Mouse (Mus musculus): ENCODE measurements around the gene Tarbp2. TPM values are rescaled to one million over a fixed set of nuclear protein-coding genes. Genes with fewer than 3 reads are reported as not detected.

Tarbp2 gene
- total and polyA plus RNA-seq, 2 experiments from 2014 or later = 78.4 to 107 TPM

GRCm38 (mm10) chr15:102503924-102504782, 13.8 kb upstream of the Tarbp2 start:
- ATAC-seq (ENCODE audit: low FRiP score) = no peak
- DNase-seq (ENCODE audit: low spot score) = no peak
- peaks cover 67% of the 10 kb centered on the region for H3K36me3 ChIP-seq (ENCODE audit: insufficient read depth, low read length)
- no peak overlapping the region for H3K9ac ChIP-seq (replicated peaks; ENCODE audit: low read length, poor library complexity, severe bottlenecking)
- H3K27me3 ChIP-seq (ENCODE audit: insufficient read depth, low read length) = no peaks in the 10 kb centered on the region
- no peak overlapping the region for H3K27ac ChIP-seq (ENCODE audit: low read depth, low read length)
- 89% methylated on average over 9 of the region's 9 CpGs for WGBS
- H3K4me2 ChIP-seq (ENCODE audit: low read depth, low read length, poor library complexity, severe bottlenecking) = no peak overlapping the region
- H3K4me3 ChIP-seq (ENCODE audit: low read depth, low read length) = no peak overlapping the region
- H3K9me3 ChIP-seq (ENCODE audit: low read length) = no peaks in the 10 kb centered on the region
- TF ChIP-seq CTCF (IDR thresholded peaks at IDR 0.05) = no peak
- no peaks in the 10 kb centered on the region for H3K4me1 ChIP-seq (ENCODE audit: insufficient read depth, low read length)

GRCm38 (mm10) chr15:102505073-102505769, 12.8 kb upstream of the Tarbp2 start:
- WGBS = 77% methylated on average over 12 of the region's 12 CpGs
- ATAC-seq (ENCODE audit: low FRiP score) (no peak), DNase-seq (ENCODE audit: low spot score) (no peak)
- Histone ChIP-seq H3K9ac (replicated peaks; ENCODE audit: low read length, poor library complexity, severe bottlenecking) (no peak overlapping the region), H3K36me3 (ENCODE audit: insufficient read depth, low read length) (peaks cover 57% of the 10 kb centered on the region), H3K27me3 (ENCODE audit: insufficient read depth, low read length) (no peaks in the 10 kb centered on the region), H3K4me3 (ENCODE audit: low read depth, low read length) (no peak overlapping the region), H3K4me1 (ENCODE audit: insufficient read depth, low read length) (no peaks in the 10 kb centered on the region), H3K4me2 (ENCODE audit: low read depth, low read length, poor library complexity, severe bottlenecking) (no peak overlapping the region), H3K9me3 (ENCODE audit: low read length) (no peaks in the 10 kb centered on the region), H3K27ac (ENCODE audit: low read depth, low read length) (no peak overlapping the region)
- no peak for TF ChIP-seq CTCF (IDR thresholded peaks at IDR 0.05)

DNA sequence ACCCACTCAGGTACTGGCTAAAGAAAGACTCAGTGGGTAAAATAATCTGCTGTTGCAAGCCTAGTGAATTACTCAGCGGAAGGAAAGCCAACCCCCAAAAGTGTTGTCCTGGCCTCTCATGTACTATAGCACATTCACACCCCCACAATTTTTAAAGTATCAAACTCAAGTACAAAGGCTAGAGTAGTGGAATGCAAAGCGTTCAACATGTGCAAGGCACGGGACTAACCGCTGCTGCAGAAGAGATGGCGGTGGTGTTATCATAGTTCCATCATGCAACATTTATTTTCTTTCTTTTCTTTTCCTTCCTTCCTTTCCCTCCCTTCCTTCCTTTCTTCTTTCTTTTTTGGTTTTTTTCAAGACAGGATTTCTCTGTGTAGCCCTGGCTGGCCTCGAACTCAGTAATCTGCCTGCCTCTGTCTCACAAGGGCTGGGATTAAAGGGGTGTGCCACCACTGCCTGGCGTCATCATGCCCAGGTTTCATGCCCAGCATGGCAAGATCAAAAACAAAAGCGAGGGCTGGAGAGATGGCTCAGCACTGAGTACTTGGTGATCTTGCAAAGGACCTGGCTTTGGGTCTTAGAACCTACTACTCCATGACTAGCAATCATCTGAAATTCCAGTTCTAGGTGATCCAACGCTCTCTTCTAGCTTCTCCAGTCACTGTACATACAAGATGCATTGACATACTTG, 12.1 kb upstream of the Tarbp2 start:
- no peaks in the 10 kb centered on the region for H3K27me3 ChIP-seq (ENCODE audit: insufficient read depth, low read length)
- H3K9me3 ChIP-seq (ENCODE audit: low read length) = no peaks in the 10 kb centered on the region
- no peak overlapping the region for H3K4me2 ChIP-seq (ENCODE audit: low read depth, low read length, poor library complexity, severe bottlenecking)
- DNase-seq (ENCODE audit: low spot score) (no peak), ATAC-seq (ENCODE audit: low FRiP score) (no peak)
- H3K27ac ChIP-seq (ENCODE audit: low read depth, low read length) = no peak overlapping the region
- no peaks in the 10 kb centered on the region for H3K4me1 ChIP-seq (ENCODE audit: insufficient read depth, low read length)
- no peak for TF ChIP-seq CTCF (IDR thresholded peaks at IDR 0.05)
- no peak overlapping the region for H3K9ac ChIP-seq (replicated peaks; ENCODE audit: low read length, poor library complexity, severe bottlenecking)
- 82% methylated on average over 9 of the region's 9 CpGs for WGBS
- no peak overlapping the region for H3K4me3 ChIP-seq (ENCODE audit: low read depth, low read length)
- peaks cover 50% of the 10 kb centered on the region for H3K36me3 ChIP-seq (ENCODE audit: insufficient read depth, low read length)

GRCm38 (mm10) chr15:102506464-102506830, 11.5 kb upstream of the Tarbp2 start:
- Histone ChIP-seq H3K27ac (ENCODE audit: low read depth, low read length) (no peak overlapping the region), H3K9ac (replicated peaks; ENCODE audit: low read length, poor library complexity, severe bottlenecking) (no peak overlapping the region), H3K4me2 (ENCODE audit: low read depth, low read length, poor library complexity, severe bottlenecking) (no peak overlapping the region), H3K9me3 (ENCODE audit: low read length) (no peaks in the 10 kb centered on the region), H3K27me3 (ENCODE audit: insufficient read depth, low read length) (no peaks in the 10 kb centered on the region), H3K36me3 (ENCODE audit: insufficient read depth, low read length) (peaks cover 44% of the 10 kb centered on the region), H3K4me3 (ENCODE audit: low read depth, low read length) (no peak overlapping the region), H3K4me1 (ENCODE audit: insufficient read depth, low read length) (peaks cover 4% of the 10 kb centered on the region; the same call in 1 of the 2 replicates)
- DNase-seq (ENCODE audit: low spot score) = no peak
- WGBS = 54% methylated on average over 2 of the region's 2 CpGs
- ATAC-seq (ENCODE audit: low FRiP score) = no peak
- no peak for TF ChIP-seq CTCF (IDR thresholded peaks at IDR 0.05)

- no peak overlapping the region for H3K9ac ChIP-seq (replicated peaks; ENCODE audit: low read length, poor library complexity, severe bottlenecking)
- ATAC-seq (ENCODE audit: low FRiP score) (no peak), DNase-seq (ENCODE audit: low spot score) (no peak)
- no peaks in the 10 kb centered on the region for H3K27me3 ChIP-seq (ENCODE audit: insufficient read depth, low read length)
- H3K36me3 ChIP-seq (ENCODE audit: insufficient read depth, low read length) = peaks cover 40% of the 10 kb centered on the region
- H3K4me1 ChIP-seq (ENCODE audit: insufficient read depth, low read length) = peaks cover 7% of the 10 kb centered on the region; the same call in 1 of the 2 replicates
- H3K27ac ChIP-seq (ENCODE audit: low read depth, low read length) = no peak overlapping the region
- H3K9me3 ChIP-seq (ENCODE audit: low read length) = no peaks in the 10 kb centered on the region
- H3K4me2 ChIP-seq (ENCODE audit: low read depth, low read length, poor library complexity, severe bottlenecking) = no peak overlapping the region
- no peak overlapping the region for H3K4me3 ChIP-seq (ENCODE audit: low read depth, low read length)
- WGBS = 87% methylated on average over 1 of the region's 1 CpGs
- no peak for TF ChIP-seq CTCF (IDR thresholded peaks at IDR 0.05)
These were observed 11.1 kb upstream of the Tarbp2 start for GRCm38 (mm10) chr15:102506864-102507263.
